Mouse (Mus musculus) embryonic fibroblast, embryonic 13.5 days (primary cell): ENCODE measurements around the gene Gse1.

Experiments
- CTCF ChIP-seq: IDR thresholded peaks from 2 replicates; pipeline ENCODE4 v1.5.1; 2011; ENCODE audit warnings: mild to moderate bottlenecking, control low read depth, low read length, moderate library complexity, borderline replicate concordance; ENCODE audit not compliant: insufficient read depth
- POLR2A ChIP-seq: IDR thresholded peaks from 2 replicates; pipeline ENCODE4 v1.6.1; 2011; ENCODE audit warnings: low read depth, mild to moderate bottlenecking, control low read depth, low read length, moderate library complexity

GRCm38 (mm10) chr8:120550430-120550829, 322.2 kb downstream of the Gse1 start:
- no peak for TF ChIP-seq CTCF
- no peak for TF ChIP-seq POLR2A
